Comparison of ENCODE assay signal across 25 mouse cellular contexts in the genomic region with DNA sequence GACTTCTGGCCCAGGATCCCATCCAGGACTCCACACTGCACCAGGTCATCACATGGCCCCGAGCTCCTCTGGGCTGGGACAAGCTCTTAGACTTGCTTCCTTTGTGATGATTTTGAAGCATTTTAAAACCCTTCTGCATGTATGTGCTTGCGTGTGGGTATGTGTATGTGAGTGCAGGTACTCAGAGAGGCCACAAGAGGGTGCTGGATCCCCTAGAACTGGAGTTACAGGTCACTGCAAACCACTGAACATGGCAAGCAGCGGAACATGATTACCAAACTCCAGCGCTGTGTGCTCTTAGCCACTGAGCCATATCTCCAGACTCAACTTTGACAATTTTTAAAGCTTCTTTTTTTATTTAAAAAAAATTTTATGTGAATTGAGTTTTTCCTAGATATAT.
DNase-seq lines count a peak whose midpoint lies in the region; ATAC-seq and TF ChIP-seq lines count a peak whose summit lies in the region.
"Had no signal": no experiment of that assay in that cellular context is flagged by ENCODE, and none has a peak within 500 bp of the region (broad histone marks: within the 10 kb centered on the region; RNA-seq: fewer than 3 reads in every experiment).

No protein-coding gene starts in this region.

- no peak overlapping the region for H3K9ac ChIP-seq in intestine, postnatal 0 days (ENCODE audit: low read depth, low read length)
- H3K9ac ChIP-seq in intestine, embryonic 16.5 days (ENCODE audit: low read depth, low read length) = no peak overlapping the region
- H3K9ac ChIP-seq in midbrain, postnatal 0 days (replicated peaks; ENCODE audit: low read length, poor library complexity, severe bottlenecking) = no peak overlapping the region
- no peak overlapping the region for H3K9ac ChIP-seq in midbrain, embryonic 14.5 days (replicated peaks; ENCODE audit: low read length)
- H3K9ac ChIP-seq: limb, embryonic 12.5 days; liver, embryonic 12.5 days had no signal

- peak; percentile 35 for TF ChIP-seq CTCF in intestine, postnatal 0 days (IDR thresholded peaks at IDR 0.05; ENCODE audit: low read depth)
- peak; percentile 39 for TF ChIP-seq CTCF in midbrain, postnatal 0 days (IDR thresholded peaks at IDR 0.05)
- TF ChIP-seq CTCF in Patski (IDR thresholded peaks at IDR 0.05) = peak; percentile 50

- H3K27me3 ChIP-seq in intestine, postnatal 0 days (replicated peaks; ENCODE audit: control insufficient read depth, insufficient read depth, low read length) = no peaks in the 10 kb centered on the region
- H3K27me3 ChIP-seq in intestine, embryonic 16.5 days (replicated peaks; ENCODE audit: control insufficient read depth, insufficient read depth, low read length) = no peaks in the 10 kb centered on the region
- no peaks in the 10 kb centered on the region for H3K27me3 ChIP-seq in midbrain, postnatal 0 days (ENCODE audit: insufficient read depth, low read length)
- H3K27me3 ChIP-seq in midbrain, embryonic 14.5 days (ENCODE audit: control insufficient read depth, insufficient read depth, low read length) = no peaks in the 10 kb centered on the region
- H3K27me3 ChIP-seq in Patski = no peaks in the 10 kb centered on the region
- H3K27me3 ChIP-seq: limb, embryonic 12.5 days; liver, embryonic 12.5 days had no signal

- intact Hi-C loops in left cerebral cortex, postnatal 4 days (cut with DNase I) = no loop called here
- intact Hi-C loops in left cerebral cortex, postnatal 36 days (cut with DNase I) = no loop called here

- no peak for DNase-seq in midbrain, postnatal 0 days (ENCODE audit: low spot score)
- DNase-seq in midbrain, embryonic 14.5 days = no peak
- no peak for DNase-seq in Patski (ENCODE audit: low read depth, low spot score)
- no peak for DNase-seq in left cerebral cortex, postnatal 4 days
- no peak for DNase-seq in left cerebral cortex, postnatal 36 days (ENCODE audit: low spot score in 2 of 2)
- DNase-seq: adrenal gland, adult 8-10 months; cerebellum, adult 2 months; cerebellum, postnatal 36 days; embryo, embryonic 11 days; gastrocnemius, postnatal 14 days; heart, adult 11 months; kidney, adult 11 months; kidney, postnatal 10 days; lung, adult 2 months; right cerebral cortex, postnatal 4 days; thymus, adult 2 months had no signal

- WGBS in intestine, postnatal 0 days = 95% methylated on average over 4 of the region's 4 CpGs
- 93% methylated on average over 4 of the region's 4 CpGs for WGBS in intestine, embryonic 16.5 days
- 90% methylated on average over 4 of the region's 4 CpGs for WGBS in midbrain, postnatal 0 days
- WGBS in midbrain, embryonic 14.5 days = 94% methylated on average over 4 of the region's 4 CpGs

- ATAC-seq in intestine, postnatal 0 days = no peak
- ATAC-seq in intestine, embryonic 16.5 days = no peak
- ATAC-seq in midbrain, postnatal 0 days (ENCODE audit: low FRiP score) = no peak
- no peak for ATAC-seq in midbrain, embryonic 14.5 days (ENCODE audit: low FRiP score, low TSS enrichment)
- no peak for ATAC-seq in Patski
- ATAC-seq: forebrain, embryonic 16.5 days; hindbrain, embryonic 16.5 days; liver, embryonic 12.5 days; midbrain, embryonic 16.5 days had no signal

- H3K4me1 ChIP-seq in intestine, postnatal 0 days (replicated peaks; ENCODE audit: control insufficient read depth, insufficient read depth, low read length) = no peaks in the 10 kb centered on the region
- H3K4me1 ChIP-seq in intestine, embryonic 16.5 days (ENCODE audit: control insufficient read depth, insufficient read depth, low read length) = no peaks in the 10 kb centered on the region
- H3K4me1 ChIP-seq in midbrain, postnatal 0 days (ENCODE audit: insufficient read depth, low read length) = no peaks in the 10 kb centered on the region
- H3K4me1 ChIP-seq in midbrain, embryonic 14.5 days (ENCODE audit: control insufficient read depth, insufficient read depth, low read length) = no peaks in the 10 kb centered on the region
- H3K4me1 ChIP-seq: limb, embryonic 12.5 days; liver, embryonic 12.5 days had no signal

- no peak overlapping the region for H3K4me3 ChIP-seq in intestine, postnatal 0 days (ENCODE audit: low read depth, low read length)
- no peak overlapping the region for H3K4me3 ChIP-seq in intestine, embryonic 16.5 days (ENCODE audit: low read length)
- H3K4me3 ChIP-seq in midbrain, postnatal 0 days (ENCODE audit: low read depth, low read length) = no peak overlapping the region
- no peak overlapping the region for H3K4me3 ChIP-seq in midbrain, embryonic 14.5 days (replicated peaks; ENCODE audit: low read depth, low read length)
- H3K4me3 ChIP-seq: limb, embryonic 12.5 days; liver, embryonic 12.5 days had no signal

- CTCF ChIA-PET in Patski (lab: Charles Lee) = interaction anchor here (0.9 kb wide), 1 partner anchor 18 kb away, joined by 3 read pairs; no protein-coding TSS in a partner anchor

- H3K4me2 ChIP-seq in intestine, postnatal 0 days (replicated peaks; ENCODE audit: low read depth) = no peak overlapping the region
- H3K4me2 ChIP-seq in intestine, embryonic 16.5 days (ENCODE audit: low read depth, low read length) = no peak overlapping the region
- no peak overlapping the region for H3K4me2 ChIP-seq in midbrain, postnatal 0 days (ENCODE audit: low read depth, low read length, poor library complexity, severe bottlenecking)
- H3K4me2 ChIP-seq in midbrain, embryonic 14.5 days (ENCODE audit: low read length) = no peak overlapping the region
- H3K4me2 ChIP-seq: heart, embryonic 11.5 days; limb, embryonic 12.5 days; liver, embryonic 12.5 days had no signal

- no peak overlapping the region for H3K27ac ChIP-seq in intestine, postnatal 0 days (ENCODE audit: low read depth, low read length)
- no peak overlapping the region for H3K27ac ChIP-seq in intestine, embryonic 16.5 days (ENCODE audit: low read length)
- H3K27ac ChIP-seq in midbrain, postnatal 0 days (ENCODE audit: low read depth, low read length) = no peak overlapping the region
- H3K27ac ChIP-seq in midbrain, embryonic 14.5 days (replicated peaks; ENCODE audit: low read depth, low read length) = no peak overlapping the region
- H3K27ac ChIP-seq: limb, embryonic 12.5 days; liver, embryonic 12.5 days; macrophage had no signal

- 0 out of 2 replicates have a peak, but pooled peaks cover 2% of the 10 kb centered on the region for H3K9me3 ChIP-seq in intestine, postnatal 0 days (ENCODE audit: control insufficient read depth)
- H3K9me3 ChIP-seq in intestine, embryonic 16.5 days (ENCODE audit: control insufficient read depth, low read length) = peaks cover 7% of the 10 kb centered on the region; the same call in 1 of the 2 replicates
- H3K9me3 ChIP-seq in midbrain, postnatal 0 days (ENCODE audit: low read length) = no peaks in the 10 kb centered on the region
- H3K9me3 ChIP-seq in midbrain, embryonic 14.5 days (ENCODE audit: control insufficient read depth, low read length) = peaks cover 13% of the 10 kb centered on the region

- in situ Hi-C loops in Patski (cut with MboI; ENCODE audit: low pct_unique_long_range_greater_than_20kb) = loop anchor here (10.0 kb wide), 1 partner anchor 226 kb away; no protein-coding TSS in a partner anchor

- H3K36me3 ChIP-seq in intestine, postnatal 0 days (ENCODE audit: control insufficient read depth, insufficient read depth) = no peaks in the 10 kb centered on the region
- H3K36me3 ChIP-seq in intestine, embryonic 16.5 days (ENCODE audit: control insufficient read depth, insufficient read depth, low read length) = no peaks in the 10 kb centered on the region
- no peaks in the 10 kb centered on the region for H3K36me3 ChIP-seq in midbrain, postnatal 0 days (ENCODE audit: insufficient read depth, low read length)
- no peaks in the 10 kb centered on the region for H3K36me3 ChIP-seq in midbrain, embryonic 14.5 days (ENCODE audit: control insufficient read depth, insufficient read depth, low read length)
- H3K36me3 ChIP-seq: limb, embryonic 12.5 days had no signal

- POLR2A ChIA-PET in Patski (lab: Charles Lee) = interaction anchor here (0.6 kb wide), 2 partner anchors 20 to 1591 kb away, joined by 3 read pairs; no protein-coding TSS in a partner anchor
